Mouse (Mus musculus) erythroblast, embryonic 14.5 days (primary cell): ENCODE data around the gene Mtmr11.

Experiments
- GATA1 ChIP-seq: IDR thresholded peaks from 2 replicates; pipeline ENCODE4 v1.6.1; 2012; ENCODE audit warnings: low read length, inconsistent platforms, mixed read lengths
- TAL1 ChIP-seq: IDR thresholded peaks from 3 replicates; pipeline ENCODE4 v1.6.1; 2012; ENCODE audit warnings: low read length, inconsistent platforms, mixed read lengths

- TF ChIP-seq GATA1 (no peak), TAL1 (no peak)
Observed at GRCm38 (mm10) chr3:96170976-96171545, 9.3 kb downstream of the Mtmr11 start.
